Mouse (Mus musculus) gonadal fat pad, adult 2 months (tissue): ENCODE results near the gene Dcps. TPM values are rescaled to one million over a fixed set of nuclear protein-coding genes. Genes with fewer than 3 reads are reported as not detected.
"Not testable (repeated sequence)": the region's sequence is repeated elsewhere in the genome, so short reads cannot be mapped to it uniquely, and the experiment has no call there.

ENCODE experiments used
- DNase-seq: peaks from one replicate; pipeline ENCODE4 v3.0.0-alpha.2; 2012; ENCODE audit warnings: low read depth
- polyA plus RNA-seq: library from polyadenylated mRNA; depleted of rRNA; stranded (reverse); fragments of >200 nt; gene quantifications from 2 replicates; pipeline ENCODE4 v1.2.3, GENCODE M21; 2012

The Dcps gene
- polyA plus RNA-seq, 1 experiment: 37.4 TPM

DNA sequence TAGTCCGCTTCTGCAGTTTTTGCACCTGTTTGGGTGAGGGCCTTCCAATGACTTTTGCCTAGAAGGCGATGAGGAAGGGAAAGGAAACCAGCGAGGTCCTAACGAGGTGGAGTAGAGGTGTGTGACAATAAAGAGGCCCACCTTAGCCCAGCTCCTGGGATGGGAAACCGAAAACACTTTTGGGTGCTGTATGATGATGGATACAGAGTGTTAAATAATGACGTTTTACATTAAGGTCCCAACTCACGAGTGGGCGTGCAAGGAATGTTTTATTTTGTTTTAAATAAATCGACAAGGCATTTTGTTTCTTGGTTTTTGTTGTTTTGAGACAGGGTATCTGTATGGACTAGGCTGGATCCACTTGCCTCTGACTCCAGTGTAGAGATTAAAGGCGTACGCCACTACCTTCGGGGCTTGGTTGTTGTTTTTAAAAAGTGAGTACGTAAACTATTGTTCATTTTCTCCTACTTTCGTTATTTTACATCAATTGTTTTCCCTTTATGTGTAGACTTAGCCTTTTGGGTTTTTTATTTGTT lies 331 bp upstream of the Dcps start:
- DNase-seq: no peak

DNA sequence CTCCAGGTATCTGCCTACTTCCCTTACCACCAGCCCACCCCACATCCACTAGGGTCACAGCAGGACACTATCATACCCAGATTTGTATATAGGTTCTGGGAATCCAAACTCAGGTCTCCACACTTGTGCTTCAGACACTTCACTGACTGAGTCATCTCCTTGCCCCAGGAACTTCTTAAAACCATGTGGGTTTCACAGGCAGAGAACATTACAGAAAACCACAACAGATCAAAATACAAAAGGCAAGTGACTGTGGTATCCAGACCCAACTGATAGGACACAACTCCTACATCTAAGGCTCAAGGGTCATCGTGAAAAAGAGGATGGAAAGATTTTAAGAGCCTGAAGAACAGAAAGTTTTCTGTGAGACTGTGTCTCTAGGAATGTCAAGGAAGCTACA lies 2.5 kb downstream of the Dcps start:
- no peak for DNase-seq

GRCm38 (mm10) chr9:35170071-35170470 lies 5.8 kb downstream of the Dcps start:
- DNase-seq: no peak

DNA sequence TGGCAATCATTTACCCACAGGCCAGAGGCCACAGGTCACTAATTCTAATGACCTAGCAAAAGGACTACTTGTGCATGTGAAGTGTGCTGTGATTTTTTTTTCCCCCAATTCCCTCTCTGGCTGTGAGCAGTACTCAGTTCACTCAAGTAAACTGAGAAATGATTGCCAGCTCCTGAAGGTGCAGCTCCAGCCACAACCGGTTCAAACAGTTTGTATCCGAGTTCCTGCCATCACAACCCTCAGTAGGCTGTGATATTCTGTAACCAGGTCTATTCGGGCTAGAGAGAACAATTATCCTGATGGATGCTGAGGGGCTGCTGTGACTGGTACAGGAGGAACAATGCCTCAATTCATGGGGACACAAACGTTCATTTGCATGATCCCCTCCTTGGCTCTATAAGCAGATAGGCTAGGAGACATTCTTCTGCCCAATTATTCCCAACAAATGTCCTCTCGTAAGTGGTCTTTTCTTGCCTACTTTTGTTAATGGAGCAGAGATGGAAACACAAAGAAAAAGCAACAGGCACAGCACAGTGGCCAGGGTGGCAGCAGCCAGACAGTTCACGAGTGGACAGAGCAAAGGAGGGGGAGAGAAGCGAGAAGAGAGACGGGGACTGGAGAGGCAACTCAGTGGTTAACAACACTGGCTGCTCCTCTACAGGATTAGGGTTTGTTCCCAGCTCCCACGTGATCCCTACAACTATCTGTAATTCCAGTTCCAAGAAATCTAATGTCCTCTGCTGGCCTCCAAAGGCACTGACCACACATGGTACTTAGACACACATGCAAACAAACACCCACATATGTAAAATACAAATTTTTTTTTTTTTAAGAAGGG lies 8.8 kb downstream of the Dcps start:
- no peak for DNase-seq

DNA sequence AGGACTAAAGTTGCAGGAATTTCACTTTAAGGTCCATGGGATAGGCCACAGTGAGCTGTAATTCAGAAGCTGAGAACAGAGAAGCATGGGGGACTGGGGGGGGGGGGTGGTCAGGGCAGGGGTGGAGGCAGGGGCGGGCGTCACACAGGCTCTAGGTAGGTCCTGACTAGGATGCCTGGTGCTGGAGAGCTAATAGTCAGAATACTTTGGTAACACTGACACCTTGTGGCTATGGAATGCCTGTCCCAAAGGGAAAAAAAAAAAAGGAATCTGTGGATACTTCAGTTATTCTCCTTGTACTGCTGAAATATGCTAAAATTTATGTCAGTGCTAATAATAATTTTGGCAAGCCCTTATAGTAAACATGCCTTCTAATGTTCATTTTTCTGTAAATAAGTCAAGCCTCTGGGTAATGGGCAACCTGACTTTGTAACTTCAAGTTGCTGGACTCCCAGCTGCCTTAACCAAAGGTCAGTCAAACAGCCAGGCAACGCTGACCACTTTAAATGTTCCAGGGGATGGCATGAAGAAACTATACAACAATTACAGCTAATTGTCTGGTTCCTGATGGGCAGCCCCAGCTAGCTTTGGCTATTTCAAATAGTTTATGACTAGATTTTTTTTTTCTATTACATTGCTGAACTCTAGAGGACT lies 9.6 kb downstream of the Dcps start:
- DNase-seq: no peak

- DNase-seq: no peak
These were observed 11.6 kb downstream of the Dcps start for GRCm38 (mm10) chr9:35164142-35164874.

DNA sequence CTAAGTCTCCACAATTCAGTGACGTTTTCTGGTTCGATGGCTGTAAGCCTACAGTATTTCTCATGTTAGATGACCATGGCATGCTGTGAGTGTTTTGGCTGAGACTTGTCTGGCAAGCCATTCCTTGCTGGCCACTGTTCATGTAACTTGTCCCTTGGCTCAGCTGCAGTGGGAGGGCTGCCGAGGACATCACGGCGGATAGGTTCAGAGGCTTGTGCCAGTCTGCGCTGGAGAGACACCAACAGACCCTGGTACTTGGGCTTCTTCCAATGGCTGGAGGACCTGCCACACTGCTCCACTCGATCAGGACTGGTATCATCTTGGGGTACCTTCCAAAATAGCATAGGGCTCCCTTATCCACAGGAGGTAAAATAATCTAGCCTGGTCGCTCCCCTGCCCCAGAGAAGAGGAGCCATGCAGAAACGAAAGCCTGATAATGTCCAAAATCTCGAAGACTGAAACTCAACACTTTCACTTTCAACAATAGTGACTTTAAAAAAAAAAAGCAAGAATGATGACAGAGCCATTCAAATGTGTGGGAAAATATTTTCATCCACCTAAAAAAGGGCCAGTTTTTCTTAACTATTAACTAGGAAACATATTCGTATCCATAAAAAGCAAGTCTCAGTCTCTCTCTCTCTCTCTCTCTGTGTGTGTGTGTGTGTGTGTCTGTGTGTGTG lies 12.7 kb downstream of the Dcps start:
- no peak for DNase-seq

- no peak for DNase-seq
These were observed 14.1 kb downstream of the Dcps start for GRCm38 (mm10) chr9:35161721-35162120.

DNA sequence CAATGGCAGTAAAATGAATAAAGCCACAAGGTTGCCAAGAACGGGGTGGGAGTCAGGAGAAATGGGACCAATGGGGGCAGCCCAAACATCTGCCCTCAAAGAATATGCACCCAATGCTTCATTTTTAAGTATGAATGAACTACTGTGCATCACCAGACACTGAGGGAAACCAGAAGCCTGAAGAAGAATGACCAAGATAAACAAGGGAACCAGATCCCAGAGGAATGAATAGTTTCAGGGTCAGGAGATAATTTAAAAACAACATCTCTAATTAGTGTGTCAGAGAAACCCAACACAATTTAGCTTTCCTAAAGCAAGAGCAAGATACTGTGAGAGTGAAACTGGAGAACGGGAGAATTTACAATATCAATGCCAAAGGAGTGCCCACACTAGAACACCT lies 15.2 kb downstream of the Dcps start:
- DNase-seq: no peak

DNA sequence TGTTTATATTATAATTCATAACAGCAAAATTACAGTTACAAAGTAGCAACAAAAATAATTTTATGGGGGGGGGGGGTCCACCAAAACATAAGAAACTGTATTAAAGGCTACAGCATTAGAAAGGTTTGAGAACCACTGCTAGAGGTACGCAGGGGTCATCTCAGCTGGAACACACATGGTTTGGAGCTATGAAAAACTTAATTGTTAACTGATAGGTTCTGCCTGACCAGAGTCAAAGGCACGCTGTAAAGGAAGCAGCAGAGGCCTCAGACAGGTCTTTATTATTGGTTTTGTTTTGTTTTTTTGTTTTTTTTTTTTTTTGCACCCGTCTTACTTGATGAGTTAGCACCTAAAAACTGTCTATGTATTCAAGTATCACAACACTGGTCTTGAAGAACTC lies 17.4 kb downstream of the Dcps start:
- DNase-seq: no peak

DNA sequence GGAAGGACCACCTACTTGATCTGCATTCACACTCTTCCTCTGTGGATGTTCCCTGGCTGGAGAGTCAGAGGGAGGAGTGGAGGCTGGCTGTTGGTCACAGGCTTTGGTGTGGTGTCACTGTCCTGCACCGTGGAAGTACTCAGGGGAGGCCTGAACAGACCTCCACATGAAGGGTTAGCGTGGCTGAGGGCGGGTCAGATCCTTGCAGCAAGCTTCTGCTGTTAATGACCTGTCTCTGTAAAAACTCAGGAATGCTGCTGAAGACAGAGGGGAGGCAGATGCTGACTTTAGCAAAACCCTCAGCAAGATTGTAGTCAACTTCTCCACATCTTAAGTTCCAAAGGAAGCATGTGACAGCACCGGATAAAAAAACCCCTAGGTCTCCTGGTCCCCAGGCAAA lies 19.0 kb downstream of the Dcps start:
- no peak for DNase-seq

- no peak for DNase-seq
These were observed 19.7 kb downstream of the Dcps start for GRCm38 (mm10) chr9:35156002-35156710.

DNA sequence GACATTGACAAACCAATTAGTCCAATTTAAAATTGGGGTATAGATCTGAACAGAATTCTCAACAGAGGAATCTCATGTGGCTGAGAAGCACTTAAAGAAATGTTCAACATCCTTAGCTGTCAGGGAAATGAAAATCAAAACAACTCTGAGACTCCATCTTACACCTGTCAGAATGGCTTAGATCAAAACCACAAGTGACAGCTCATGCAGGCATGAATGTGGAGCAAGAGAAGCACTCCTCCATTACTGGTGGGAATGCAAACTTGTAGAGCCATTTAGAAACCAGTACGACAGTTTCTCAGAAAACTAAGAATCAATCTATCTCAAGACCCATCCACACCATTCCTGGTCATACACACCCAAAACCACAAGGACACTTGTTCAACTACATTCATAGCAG lies 22.9 kb downstream of the Dcps start:
- DNase-seq: no peak

- not testable (repeated sequence) for DNase-seq
These were observed 27.0 kb downstream of the Dcps start for GRCm38 (mm10) chr9:35148822-35149221.

GRCm38 (mm10) chr9:35147261-35147660 lies 28.6 kb downstream of the Dcps start:
- DNase-seq: not testable (repeated sequence)

GRCm38 (mm10) chr9:35145829-35146228 lies 30.0 kb downstream of the Dcps start:
- no peak for DNase-seq

DNA sequence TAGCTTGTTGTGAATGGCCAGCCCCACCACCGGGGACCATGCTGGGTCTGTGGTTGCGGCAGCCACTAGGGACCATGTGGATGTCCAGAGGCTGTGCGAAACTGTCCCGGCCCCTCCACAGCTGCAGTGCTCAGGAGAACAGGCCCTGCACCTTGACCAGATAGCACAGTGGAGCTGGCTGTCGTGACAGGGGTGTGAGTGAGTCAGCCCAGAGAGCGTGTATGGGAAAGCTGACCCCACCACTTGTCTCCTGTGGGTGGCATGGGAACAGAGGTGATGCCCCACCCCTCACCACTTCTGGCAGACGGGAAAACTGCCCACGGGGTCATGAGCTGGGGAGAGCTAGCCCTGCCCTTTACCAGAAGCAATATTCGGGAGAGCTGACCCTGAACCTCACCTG lies 30.7 kb downstream of the Dcps start:
- DNase-seq: no peak

- no peak for DNase-seq
These were observed 33.6 kb downstream of the Dcps start for GRCm38 (mm10) chr9:35142221-35142620.

GRCm38 (mm10) chr9:35139231-35139744 lies 36.6 kb downstream of the Dcps start:
- DNase-seq: peak; percentile 65

GRCm38 (mm10) chr9:35138029-35138428 lies 37.8 kb downstream of the Dcps start:
- DNase-seq: no peak

GRCm38 (mm10) chr9:35135575-35135974 lies 40.3 kb downstream of the Dcps start:
- DNase-seq: no peak
